Mouse (Mus musculus): ENCODE results near the gene Azi2. TPM values are rescaled to one million over a fixed set of nuclear protein-coding genes. Genes with fewer than 3 reads are reported as not detected.

The Azi2 gene
- polyA plus RNA-seq, 1 experiment from 2014 or later, result 72.0 TPM

DNA sequence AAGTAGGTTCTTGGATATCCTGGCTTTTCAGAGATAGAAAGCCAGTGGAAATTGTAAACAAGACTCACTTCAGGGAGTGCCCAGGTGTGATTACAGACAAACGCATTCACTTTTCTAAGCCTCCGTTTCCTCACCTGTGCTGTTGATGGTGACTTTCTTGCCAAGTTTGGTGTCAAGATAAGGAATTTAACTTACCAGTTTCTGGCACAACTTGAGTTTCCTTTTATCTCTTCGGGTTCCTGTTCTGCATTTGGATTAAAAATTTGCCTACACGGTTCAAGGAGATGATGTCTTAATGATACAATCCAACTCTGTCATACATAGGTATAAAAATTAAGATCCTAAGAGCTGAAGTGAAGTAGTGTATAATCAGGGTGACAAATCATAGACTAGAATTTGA lies 2.4 kb downstream of the Azi2 start:
- peak overlapping the region; percentile 74; the same call in 1 of the 2 replicates for H3K4me2 ChIP-seq (replicated peaks; ENCODE audit: low read depth)
- WGBS, result 67% methylated on average over 4 of the region's 4 CpGs
- no peak overlapping the region for H3K4me3 ChIP-seq (ENCODE audit: low read depth, low read length)
- no peaks in the 10 kb centered on the region for H3K4me1 ChIP-seq (replicated peaks; ENCODE audit: control insufficient read depth, insufficient read depth, low read length)
- no peak overlapping the region for H3K27ac ChIP-seq (ENCODE audit: low read depth, low read length)
- H3K9ac ChIP-seq (ENCODE audit: low read depth, low read length), result no peak overlapping the region
- TF ChIP-seq CTCF (IDR thresholded peaks at IDR 0.05; ENCODE audit: low read depth), result no peak
- peaks cover 5% of the 10 kb centered on the region for H3K36me3 ChIP-seq (ENCODE audit: control insufficient read depth, insufficient read depth)
- H3K27me3 ChIP-seq (replicated peaks; ENCODE audit: control insufficient read depth, insufficient read depth, low read length), result no peaks in the 10 kb centered on the region
- H3K9me3 ChIP-seq (ENCODE audit: control insufficient read depth), result no peaks in the 10 kb centered on the region
- no peak for ATAC-seq

DNA sequence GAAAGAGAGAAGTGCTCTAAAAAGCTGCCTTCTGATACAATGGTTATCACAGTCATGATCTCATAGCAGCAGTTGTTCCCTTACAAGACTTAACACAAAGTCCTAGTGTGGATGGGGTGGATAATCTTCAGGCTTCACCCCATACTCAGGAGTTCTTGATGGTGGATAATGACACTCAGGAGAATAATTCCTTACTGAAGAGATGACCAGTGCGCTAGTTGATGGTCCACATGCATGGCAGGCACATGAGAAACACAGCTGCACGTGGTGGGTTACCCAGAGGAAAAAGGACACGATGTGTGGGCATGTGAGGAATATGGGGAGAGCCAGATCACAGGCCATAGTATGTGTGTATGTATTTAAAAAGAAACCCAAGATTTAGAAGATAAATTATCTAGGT lies 3.3 kb downstream of the Azi2 start:
- no peak for ATAC-seq
- H3K27me3 ChIP-seq (replicated peaks; ENCODE audit: control insufficient read depth, insufficient read depth, low read length), result no peaks in the 10 kb centered on the region
- WGBS, result 95% methylated on average over 3 of the region's 3 CpGs
- H3K36me3 ChIP-seq (ENCODE audit: control insufficient read depth, insufficient read depth), result peaks cover 10% of the 10 kb centered on the region
- no peak overlapping the region for H3K9ac ChIP-seq (ENCODE audit: low read depth, low read length)
- no peak overlapping the region for H3K4me3 ChIP-seq (ENCODE audit: low read depth, low read length)
- no peak for TF ChIP-seq CTCF (IDR thresholded peaks at IDR 0.05; ENCODE audit: low read depth)
- H3K4me1 ChIP-seq (replicated peaks; ENCODE audit: control insufficient read depth, insufficient read depth, low read length), result no peaks in the 10 kb centered on the region
- H3K9me3 ChIP-seq (ENCODE audit: control insufficient read depth), result no peaks in the 10 kb centered on the region
- H3K27ac ChIP-seq (ENCODE audit: low read depth, low read length), result no peak overlapping the region
- H3K4me2 ChIP-seq (replicated peaks; ENCODE audit: low read depth), result no peak overlapping the region

DNA sequence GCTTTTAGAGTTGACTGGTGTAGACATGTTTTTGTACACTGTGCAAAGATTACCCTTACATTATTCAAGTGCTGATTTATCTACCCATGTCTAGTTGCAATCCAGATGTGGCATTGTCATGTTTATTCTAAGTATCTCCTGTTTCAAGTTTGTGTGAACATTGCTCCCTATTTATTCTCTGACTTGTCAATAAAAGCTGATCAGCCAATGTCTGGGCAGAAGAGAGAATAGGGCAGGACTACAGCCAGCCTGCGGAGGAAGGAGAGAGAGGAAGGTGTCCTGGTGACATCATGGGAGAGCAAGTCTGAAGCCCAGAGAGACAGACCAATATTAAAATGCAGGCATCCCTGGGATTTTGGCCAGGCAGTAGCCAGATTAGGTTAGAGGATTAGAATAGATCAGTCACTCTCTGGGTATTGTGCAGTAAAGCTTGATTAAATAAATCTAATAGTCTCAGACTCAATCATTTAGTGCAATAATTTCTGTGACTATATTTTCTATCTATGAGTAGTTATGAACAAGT lies 4.8 kb downstream of the Azi2 start:
- Histone ChIP-seq H3K27me3 (replicated peaks; ENCODE audit: control insufficient read depth, insufficient read depth, low read length) (no peaks in the 10 kb centered on the region), H3K36me3 (ENCODE audit: control insufficient read depth, insufficient read depth) (peaks cover 14% of the 10 kb centered on the region), H3K9me3 (ENCODE audit: control insufficient read depth) (no peaks in the 10 kb centered on the region), H3K9ac (ENCODE audit: low read depth, low read length) (no peak overlapping the region), H3K4me3 (ENCODE audit: low read depth, low read length) (no peak overlapping the region), H3K27ac (ENCODE audit: low read depth, low read length) (no peak overlapping the region), H3K4me2 (replicated peaks; ENCODE audit: low read depth) (no peak overlapping the region), H3K4me1 (replicated peaks; ENCODE audit: control insufficient read depth, insufficient read depth, low read length) (no peaks in the 10 kb centered on the region)
- 43% methylated on average over 1 of the region's 1 CpGs for WGBS
- ATAC-seq, result no peak
- no peak for TF ChIP-seq CTCF (IDR thresholded peaks at IDR 0.05; ENCODE audit: low read depth)

DNA sequence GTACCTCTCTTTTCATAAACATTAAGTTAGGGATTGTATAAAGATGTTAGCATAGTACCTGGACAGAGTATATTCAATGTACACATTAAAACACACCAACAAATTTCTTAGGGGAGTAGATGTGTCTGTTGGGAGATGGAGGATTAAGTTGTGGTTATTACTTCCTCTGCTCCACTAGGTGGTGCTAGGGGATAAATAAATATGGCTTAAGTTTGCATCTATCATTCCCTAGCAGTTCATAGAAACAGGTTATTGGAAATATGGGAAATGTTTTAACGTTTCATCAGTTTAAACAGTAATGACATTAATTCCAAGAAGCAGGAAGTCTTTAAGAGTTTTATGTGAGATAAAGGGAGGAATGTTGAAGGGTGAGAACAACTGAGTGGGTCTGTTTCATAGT lies 13.0 kb downstream of the Azi2 start:
- no peak for ATAC-seq
- H3K9me3 ChIP-seq (ENCODE audit: control insufficient read depth), result no peaks in the 10 kb centered on the region
- peaks cover 42% of the 10 kb centered on the region for H3K36me3 ChIP-seq (ENCODE audit: control insufficient read depth, insufficient read depth)
- 12% methylated on average over 1 of the region's 1 CpGs for WGBS
- TF ChIP-seq CTCF (IDR thresholded peaks at IDR 0.05; ENCODE audit: low read depth), result peak; percentile 79
- no peak overlapping the region for H3K9ac ChIP-seq (ENCODE audit: low read depth, low read length)
- no peak overlapping the region for H3K27ac ChIP-seq (ENCODE audit: low read depth, low read length)
- no peaks in the 10 kb centered on the region for H3K4me1 ChIP-seq (replicated peaks; ENCODE audit: control insufficient read depth, insufficient read depth, low read length)
- no peak overlapping the region for H3K4me3 ChIP-seq (ENCODE audit: low read depth, low read length)
- no peaks in the 10 kb centered on the region for H3K27me3 ChIP-seq (replicated peaks; ENCODE audit: control insufficient read depth, insufficient read depth, low read length)
- no peak overlapping the region for H3K4me2 ChIP-seq (replicated peaks; ENCODE audit: low read depth)

DNA sequence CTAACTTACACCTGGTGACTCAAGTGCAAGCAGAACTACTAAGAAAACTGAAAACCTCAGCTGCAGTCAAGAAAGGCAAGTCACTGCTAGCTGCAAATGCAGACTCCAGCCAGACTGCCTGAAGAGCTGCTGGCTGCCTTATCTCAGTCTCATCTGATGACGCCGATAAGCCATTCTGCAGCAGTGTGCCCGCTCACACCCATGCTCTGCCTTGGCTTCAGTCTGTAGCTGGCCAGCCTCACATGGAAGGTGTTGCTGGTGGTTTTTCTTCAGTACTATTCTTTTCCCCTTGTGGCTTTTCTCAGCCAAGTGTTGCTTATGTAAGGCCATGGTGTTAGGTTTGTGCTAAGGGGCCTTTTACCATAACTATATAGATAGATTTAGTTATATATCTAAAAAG lies 18.8 kb downstream of the Azi2 start:
- ATAC-seq, result no peak
- Histone ChIP-seq H3K9ac (ENCODE audit: low read depth, low read length) (no peak overlapping the region), H3K4me3 (ENCODE audit: low read depth, low read length) (no peak overlapping the region), H3K27me3 (replicated peaks; ENCODE audit: control insufficient read depth, insufficient read depth, low read length) (no peaks in the 10 kb centered on the region), H3K4me1 (replicated peaks; ENCODE audit: control insufficient read depth, insufficient read depth, low read length) (no peaks in the 10 kb centered on the region), H3K4me2 (replicated peaks; ENCODE audit: low read depth) (no peak overlapping the region), H3K9me3 (ENCODE audit: control insufficient read depth) (no peaks in the 10 kb centered on the region), H3K27ac (ENCODE audit: low read depth, low read length) (no peak overlapping the region), H3K36me3 (ENCODE audit: control insufficient read depth, insufficient read depth) (peaks cover 37% of the 10 kb centered on the region)
- 71% methylated on average over 3 of the region's 3 CpGs for WGBS
- no peak for TF ChIP-seq CTCF (IDR thresholded peaks at IDR 0.05; ENCODE audit: low read depth)

DNA sequence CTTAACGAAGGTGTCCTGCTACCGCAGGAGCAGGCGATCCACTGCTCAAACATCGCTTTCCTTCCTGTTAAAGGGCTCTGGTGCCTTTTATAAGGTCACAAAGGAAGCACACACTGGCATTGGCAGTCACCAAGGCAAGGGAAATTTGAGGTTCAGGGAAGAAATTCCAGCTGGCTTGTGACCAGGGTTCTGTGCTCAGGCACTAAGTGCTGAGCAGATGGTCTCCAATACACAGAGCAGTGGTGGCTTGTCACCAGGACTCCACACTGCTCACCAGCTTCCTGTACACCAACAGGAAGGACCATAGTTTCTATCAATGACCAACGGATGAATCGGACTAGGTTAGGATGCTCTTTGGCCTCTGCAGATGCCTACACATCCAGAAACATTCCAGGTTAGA lies 30.1 kb downstream of the Azi2 start:
- H3K27ac ChIP-seq (ENCODE audit: low read depth, low read length), result no peak overlapping the region
- H3K9ac ChIP-seq (ENCODE audit: low read depth, low read length), result no peak overlapping the region
- no peak for ATAC-seq
- peaks cover 44% of the 10 kb centered on the region for H3K36me3 ChIP-seq (ENCODE audit: control insufficient read depth, insufficient read depth)
- WGBS, result 92% methylated on average over 6 of the region's 6 CpGs
- H3K4me1 ChIP-seq (replicated peaks; ENCODE audit: control insufficient read depth, insufficient read depth, low read length), result no peaks in the 10 kb centered on the region
- TF ChIP-seq CTCF (IDR thresholded peaks at IDR 0.05; ENCODE audit: low read depth), result no peak
- H3K4me3 ChIP-seq (ENCODE audit: low read depth, low read length), result no peak overlapping the region
- no peaks in the 10 kb centered on the region for H3K9me3 ChIP-seq (ENCODE audit: control insufficient read depth)
- H3K4me2 ChIP-seq (replicated peaks; ENCODE audit: low read depth), result no peak overlapping the region
- H3K27me3 ChIP-seq (replicated peaks; ENCODE audit: control insufficient read depth, insufficient read depth, low read length), result no peaks in the 10 kb centered on the region

DNA sequence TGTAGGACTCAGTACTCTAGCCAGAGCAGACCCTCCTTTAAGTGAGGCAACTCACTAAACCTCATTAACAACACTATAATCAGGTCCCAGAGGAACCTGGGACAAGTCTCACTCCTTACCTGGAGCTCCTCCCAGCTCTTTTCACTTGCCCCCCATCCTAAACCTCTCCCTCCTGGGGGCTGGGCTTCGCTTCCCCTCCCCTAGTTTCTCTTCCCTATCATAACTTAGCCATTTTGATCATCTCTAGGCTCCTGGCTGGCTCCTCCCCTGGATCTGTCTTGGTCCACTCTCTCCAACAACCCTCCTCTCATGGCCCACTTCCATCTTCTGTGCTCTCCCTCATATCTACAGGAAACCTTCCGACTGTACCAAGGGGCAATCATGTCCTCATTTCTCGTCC lies 31.0 kb downstream of the Azi2 start:
- peaks cover 35% of the 10 kb centered on the region for H3K36me3 ChIP-seq (ENCODE audit: control insufficient read depth, insufficient read depth)
- H3K27me3 ChIP-seq (replicated peaks; ENCODE audit: control insufficient read depth, insufficient read depth, low read length), result no peaks in the 10 kb centered on the region
- no peak for TF ChIP-seq CTCF (IDR thresholded peaks at IDR 0.05; ENCODE audit: low read depth)
- no peaks in the 10 kb centered on the region for H3K9me3 ChIP-seq (ENCODE audit: control insufficient read depth)
- no peak overlapping the region for H3K9ac ChIP-seq (ENCODE audit: low read depth, low read length)
- WGBS, result 85% methylated on average over 3 of the region's 3 CpGs
- H3K27ac ChIP-seq (ENCODE audit: low read depth, low read length), result no peak overlapping the region
- no peak overlapping the region for H3K4me2 ChIP-seq (replicated peaks; ENCODE audit: low read depth)
- no peak for ATAC-seq
- H3K4me1 ChIP-seq (replicated peaks; ENCODE audit: control insufficient read depth, insufficient read depth, low read length), result no peaks in the 10 kb centered on the region
- H3K4me3 ChIP-seq (ENCODE audit: low read depth, low read length), result no peak overlapping the region
